Mouse (Mus musculus) G1E-ER4 (cell line): ENCODE data around the gene Zxdc. TPM values are rescaled to one million over a fixed set of nuclear protein-coding genes. Genes with fewer than 3 reads are reported as not detected.

Experiments used
- GATA1 ChIP-seq: IDR thresholded peaks from one replicate; pipeline ENCODE4 v1.8.0; 2012; ENCODE audit warnings: low read length, inconsistent platforms
- polyA plus RNA-seq: library from polyadenylated mRNA; stranded (reverse); fragments of >175 nt; gene quantifications from 2 replicates; pipeline ENCODE4 v1.2.3, GENCODE M21; 2012

The Zxdc gene
- polyA plus RNA-seq, 1 experiment, result 32.7 TPM

GRCm38 (mm10) chr6:90360024-90360781 lies 9.1 kb upstream of the Zxdc start:
- no peak for TF ChIP-seq GATA1

GRCm38 (mm10) chr6:90360922-90361614 lies 8.2 kb upstream of the Zxdc start:
- no peak for TF ChIP-seq GATA1

GRCm38 (mm10) chr6:90363301-90363700 lies 6.0 kb upstream of the Zxdc start:
- TF ChIP-seq GATA1, result no peak

GRCm38 (mm10) chr6:90369725-90370553 lies 647 bp downstream of the Zxdc start:
- no peak for TF ChIP-seq GATA1

GRCm38 (mm10) chr6:90374647-90375046 lies 5.4 kb downstream of the Zxdc start:
- peak; percentile 80 for TF ChIP-seq GATA1

GRCm38 (mm10) chr6:90377708-90378107 lies 8.4 kb downstream of the Zxdc start:
- no peak for TF ChIP-seq GATA1

GRCm38 (mm10) chr6:90381465-90381864 lies 12.2 kb downstream of the Zxdc start:
- TF ChIP-seq GATA1, result no peak

- no peak for TF ChIP-seq GATA1
Measured at GRCm38 (mm10) chr6:90390629-90391028, 21.3 kb downstream of the Zxdc start.

GRCm38 (mm10) chr6:90393948-90394347 lies 24.7 kb downstream of the Zxdc start:
- no peak for TF ChIP-seq GATA1

DNA sequence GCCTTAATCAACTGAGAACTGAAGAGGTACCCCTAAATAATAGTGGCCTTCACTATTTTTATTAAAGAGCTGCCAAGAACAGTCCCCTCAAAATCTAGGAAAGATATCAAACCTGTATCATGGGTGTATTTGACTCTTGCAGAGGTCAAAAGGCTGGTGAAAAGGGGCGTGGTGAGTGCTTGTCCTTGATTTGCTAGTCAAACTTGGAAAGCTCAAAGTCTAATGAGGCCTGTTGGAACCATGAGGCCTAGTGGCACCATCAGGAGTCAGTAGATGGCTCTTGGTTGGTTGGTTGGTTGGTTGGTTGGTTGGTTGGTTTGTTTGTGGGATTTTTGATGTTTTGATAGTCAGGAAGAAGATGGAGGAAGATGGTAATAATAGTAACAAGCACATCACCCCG lies 26.5 kb downstream of the Zxdc start:
- no peak for TF ChIP-seq GATA1

DNA sequence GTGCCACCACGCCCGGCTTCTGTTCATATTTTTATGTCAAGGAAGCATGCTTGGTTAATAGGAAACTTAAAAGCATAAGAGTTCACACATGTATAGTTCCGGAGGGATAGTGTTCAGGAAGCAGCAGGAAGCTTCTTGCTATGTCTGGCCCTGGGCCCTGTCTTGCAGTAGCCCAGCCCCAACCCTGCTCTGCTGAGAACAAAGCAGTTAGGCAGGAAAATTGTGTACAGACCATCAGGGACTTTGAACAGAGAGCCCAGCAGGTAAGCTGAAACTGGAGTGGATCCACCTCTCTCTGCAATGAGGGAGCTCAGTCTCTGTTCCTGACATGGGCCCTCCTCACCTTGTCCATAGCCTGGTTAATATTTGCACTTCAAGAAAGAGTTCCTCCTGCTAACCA lies 28.0 kb downstream of the Zxdc start:
- no peak for TF ChIP-seq GATA1

- TF ChIP-seq GATA1, result no peak
Measured at GRCm38 (mm10) chr6:90408632-90409031, 39.3 kb downstream of the Zxdc start.

DNA sequence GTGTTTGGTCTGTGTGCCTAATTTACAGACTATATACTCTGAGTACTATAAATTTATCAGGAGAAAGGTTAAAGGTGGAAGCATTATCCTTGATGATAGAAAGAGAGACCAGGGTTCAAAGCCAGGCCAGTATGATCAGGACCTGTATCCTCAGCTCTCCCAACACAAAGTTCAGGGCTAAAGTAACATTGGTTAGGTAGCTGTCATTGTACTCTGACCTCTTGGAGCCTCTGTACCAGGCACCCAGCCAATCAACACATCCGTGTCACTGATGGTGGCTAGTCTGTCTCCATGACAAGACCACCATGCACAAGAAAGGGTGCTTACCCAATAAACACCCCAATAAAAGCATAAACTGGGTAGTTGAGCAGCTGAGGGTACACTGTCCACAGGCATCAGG lies 41.7 kb downstream of the Zxdc start:
- TF ChIP-seq GATA1, result no peak

DNA sequence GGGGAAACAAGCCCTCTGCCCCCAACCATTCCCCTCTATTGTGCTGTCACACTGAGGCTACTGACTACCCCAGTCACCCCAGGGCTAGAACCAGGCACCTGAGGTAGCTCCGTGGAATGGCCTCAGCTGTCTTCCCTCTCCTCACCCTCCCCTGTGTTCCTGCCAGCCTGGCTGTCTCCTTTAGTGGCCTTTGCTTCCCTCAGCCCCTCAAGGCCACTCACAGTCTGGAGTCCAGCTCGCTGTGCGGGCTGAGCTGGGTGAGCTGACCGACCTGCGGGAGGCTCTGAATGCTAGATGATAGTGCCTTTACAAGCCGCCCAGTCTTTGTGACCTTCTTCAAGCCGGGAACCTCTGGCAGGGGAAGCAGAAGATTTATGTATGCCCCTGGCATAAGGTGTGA lies 42.6 kb downstream of the Zxdc start:
- TF ChIP-seq GATA1, result no peak

DNA sequence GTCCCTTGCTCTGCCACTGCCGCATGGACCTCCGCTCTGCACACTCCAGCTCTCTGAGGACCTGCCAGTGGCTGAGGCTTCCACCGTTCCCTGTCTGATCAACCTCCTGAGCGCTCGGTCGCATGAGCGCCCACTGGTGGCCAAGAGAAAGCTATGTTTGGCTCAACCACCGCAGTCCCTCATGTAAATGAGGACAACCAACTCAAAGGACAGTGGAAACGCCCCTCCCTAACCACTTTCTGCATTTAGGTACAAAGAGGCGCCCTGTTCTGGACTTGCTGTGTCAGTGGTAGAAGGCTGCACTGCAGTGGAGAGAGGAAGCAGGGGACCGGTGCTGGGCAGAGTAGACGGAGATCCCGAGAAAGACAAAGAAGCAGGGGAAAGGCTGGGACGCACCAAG lies 53.3 kb downstream of the Zxdc start:
- TF ChIP-seq GATA1, result no peak

DNA sequence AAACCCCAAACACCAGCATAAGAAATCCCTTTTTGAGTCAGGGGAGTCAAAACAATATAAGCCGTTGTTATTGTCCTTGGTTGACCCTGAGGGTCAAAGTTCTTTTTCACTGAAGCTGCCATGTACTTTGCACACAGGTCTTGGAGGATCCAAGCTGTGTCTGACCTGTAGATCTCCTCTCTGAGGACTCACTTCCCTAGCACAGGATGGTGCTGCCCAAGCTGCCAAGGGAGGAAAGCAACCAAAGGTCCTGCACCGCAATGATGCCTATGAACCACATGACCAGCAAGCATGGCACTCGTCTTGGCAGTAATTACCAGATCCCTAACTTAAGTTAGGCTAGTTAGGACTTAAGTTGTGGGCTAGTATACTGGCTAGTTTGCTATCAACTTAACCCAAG lies 56.1 kb downstream of the Zxdc start:
- no peak for TF ChIP-seq GATA1
